Mouse (Mus musculus): ENCODE results near the gene Rrp7a.

Rrp7a gene

GRCm38 (mm10) chr15:83156929-83157666 is 34.5 kb upstream of the Rrp7a start:
- 64% methylated on average over 11 of the region's 11 CpGs for WGBS

GRCm38 (mm10) chr15:83155672-83156419 is 33.2 kb upstream of the Rrp7a start:
- WGBS = 81% methylated on average over 6 of the region's 6 CpGs

- WGBS = 95% methylated on average over 7 of the region's 7 CpGs
These were observed 31.7 kb upstream of the Rrp7a start for GRCm38 (mm10) chr15:83154309-83154708.

- WGBS = 76% methylated on average over 4 of the region's 4 CpGs
These were observed 28.1 kb upstream of the Rrp7a start for GRCm38 (mm10) chr15:83150694-83151093.

GRCm38 (mm10) chr15:83150073-83150442 is 27.5 kb upstream of the Rrp7a start:
- WGBS = 20% methylated on average over 3 of the region's 3 CpGs

- under 1% methylated on average over 56 of the region's 56 CpGs for WGBS
These were observed 26.8 kb upstream of the Rrp7a start, which contains the start of gene Poldip3 for GRCm38 (mm10) chr15:83149196-83150072. Gene Poldip3 (minus strand): TSS chr15:83149384.

GRCm38 (mm10) chr15:83148801-83149195 is 26.2 kb upstream of the Rrp7a start:
- under 1% methylated on average over 41 of the region's 41 CpGs for WGBS

GRCm38 (mm10) chr15:83148395-83148794 is 25.8 kb upstream of the Rrp7a start:
- WGBS = 1% methylated on average over 21 of the region's 21 CpGs

- 81% methylated on average over 6 of the region's 6 CpGs for WGBS
These were observed 22.9 kb upstream of the Rrp7a start for GRCm38 (mm10) chr15:83145541-83145940.

- 6% methylated on average over 5 of the region's 5 CpGs for WGBS
These were observed 20.3 kb upstream of the Rrp7a start for GRCm38 (mm10) chr15:83142861-83143260.

GRCm38 (mm10) chr15:83135654-83136053 is 13.1 kb upstream of the Rrp7a start:
- 54% methylated on average over 2 of the region's 2 CpGs for WGBS

- WGBS = 52% methylated on average over 6 of the region's 6 CpGs
These were observed 12.1 kb upstream of the Rrp7a start for GRCm38 (mm10) chr15:83134671-83135070.

- WGBS = 89% methylated on average over 7 of the region's 7 CpGs
These were observed 7.1 kb upstream of the Rrp7a start for GRCm38 (mm10) chr15:83129530-83130231.

GRCm38 (mm10) chr15:83127037-83127436 is 4.4 kb upstream of the Rrp7a start:
- WGBS = 81% methylated on average over 3 of the region's 3 CpGs

GRCm38 (mm10) chr15:83126582-83126981 is 4.0 kb upstream of the Rrp7a start:
- WGBS = 74% methylated on average over 9 of the region's 9 CpGs

- WGBS = 72% methylated on average over 5 of the region's 5 CpGs
These were observed 2.0 kb upstream of the Rrp7a start for GRCm38 (mm10) chr15:83124625-83125024.

- WGBS = 2% methylated on average over 42 of the region's 43 CpGs
These were observed 664 bp downstream of the Rrp7a start for GRCm38 (mm10) chr15:83121709-83122565.

- WGBS = 37% methylated on average over 7 of the region's 7 CpGs
These were observed 4.2 kb downstream of the Rrp7a start for GRCm38 (mm10) chr15:83118360-83118759.

- 69% methylated on average over 6 of the region's 6 CpGs for WGBS
These were observed 7.5 kb downstream of the Rrp7a start for GRCm38 (mm10) chr15:83115071-83115470.

- 88% methylated on average over 9 of the region's 9 CpGs for WGBS
These were observed 8.5 kb downstream of the Rrp7a start for GRCm38 (mm10) chr15:83114106-83114505.
